In genomic region chr2:141024316-141025043, GRCm38 (mm10) we compare ENCODE assay signal across 23 mouse cellular contexts.
DNase-seq lines count a peak whose midpoint lies in the region; ATAC-seq lines count a peak whose summit lies in the region.
"Had no signal": no experiment of that assay in that cellular context is flagged by ENCODE, and none has a peak within 500 bp of the region (broad histone marks: within the 10 kb centered on the region; RNA-seq: fewer than 3 reads in every experiment).

No protein-coding gene starts in this region.

- peak; percentile 57 for DNase-seq in embryo, embryonic 10 days (ENCODE audit: low spot score)
- no peak for DNase-seq in embryo, embryonic 9.5 days (ENCODE audit: extremely low spot score)
- peak; percentile 89 for DNase-seq in midbrain, embryonic 11.5 days (ENCODE audit: low spot score, missing footprints)
- no peak for DNase-seq in midbrain, embryonic 10.5 days (ENCODE audit: low spot score)
- peak; percentile 82 for DNase-seq in retina, postnatal 1 day
- no peak for DNase-seq in liver, embryonic 11.5 days (ENCODE audit: low spot score)
- DNase-seq in kidney, adult 8-10 months: no peak
- DNase-seq: cerebellum, adult 11 months; cerebellum, postnatal 14 days; heart, adult 18-20 months; kidney, adult 18-20 months; kidney, postnatal 36 days; layer of hippocampus, adult 9-11 months; lung, postnatal 14 days; right cerebral cortex, postnatal 14 days had no signal

- H3K36me3 ChIP-seq in midbrain, embryonic 11.5 days (ENCODE audit: control insufficient read depth, insufficient read depth, low read length): no peaks in the 10 kb centered on the region
- no peaks in the 10 kb centered on the region for H3K36me3 ChIP-seq in midbrain, embryonic 10.5 days
- no peaks in the 10 kb centered on the region for H3K36me3 ChIP-seq in forebrain, embryonic 15.5 days
- H3K36me3 ChIP-seq in liver, embryonic 11.5 days (ENCODE audit: control insufficient read depth, insufficient read depth, low read length): no peaks in the 10 kb centered on the region
- H3K36me3 ChIP-seq: embryonic facial prominence, embryonic 13.5 days; G1E; heart, embryonic 15.5 days; hindbrain, embryonic 15.5 days; limb, embryonic 13.5 days; liver, embryonic 15.5 days had no signal

- no peak overlapping the region for H3K27ac ChIP-seq in midbrain, embryonic 11.5 days (ENCODE audit: low read depth, low read length)
- no peak overlapping the region for H3K27ac ChIP-seq in midbrain, embryonic 10.5 days (replicated peaks)
- 0 out of 2 replicates have a peak overlapping the region, but pooled peaks have one; percentile 19 for H3K27ac ChIP-seq in forebrain, embryonic 15.5 days (replicated peaks)
- H3K27ac ChIP-seq in liver, embryonic 11.5 days (ENCODE audit: low read depth, low read length): no peak overlapping the region
- H3K27ac ChIP-seq: embryonic facial prominence, embryonic 13.5 days; heart, embryonic 15.5 days; hindbrain, embryonic 15.5 days; limb, embryonic 13.5 days; liver, embryonic 15.5 days had no signal

- H3K27me3 ChIP-seq in midbrain, embryonic 11.5 days (ENCODE audit: control insufficient read depth, insufficient read depth, low read length): no peaks in the 10 kb centered on the region
- no peaks in the 10 kb centered on the region for H3K27me3 ChIP-seq in midbrain, embryonic 10.5 days (ENCODE audit: low read depth, poor library complexity, severe bottlenecking)
- H3K27me3 ChIP-seq in forebrain, embryonic 15.5 days: no peaks in the 10 kb centered on the region
- no peaks in the 10 kb centered on the region for H3K27me3 ChIP-seq in liver, embryonic 11.5 days (replicated peaks; ENCODE audit: control insufficient read depth, insufficient read depth, low read length)
- H3K27me3 ChIP-seq: embryonic facial prominence, embryonic 13.5 days; heart, embryonic 15.5 days; hindbrain, embryonic 15.5 days; limb, embryonic 13.5 days; liver, embryonic 15.5 days had no signal

- no peak overlapping the region for H3K4me3 ChIP-seq in midbrain, embryonic 11.5 days (ENCODE audit: low read depth, low read length)
- H3K4me3 ChIP-seq in midbrain, embryonic 10.5 days: no peak overlapping the region
- H3K4me3 ChIP-seq in forebrain, embryonic 15.5 days: no peak overlapping the region
- H3K4me3 ChIP-seq in liver, embryonic 11.5 days (ENCODE audit: low read depth, low read length): no peak overlapping the region
- H3K4me3 ChIP-seq: embryonic facial prominence, embryonic 13.5 days; heart, embryonic 15.5 days; hindbrain, embryonic 15.5 days; limb, embryonic 13.5 days; liver, embryonic 15.5 days had no signal

- H3K4me2 ChIP-seq in midbrain, embryonic 11.5 days: no peak overlapping the region
- no peak overlapping the region for H3K4me2 ChIP-seq in forebrain, embryonic 15.5 days (replicated peaks)
- no peak overlapping the region for H3K4me2 ChIP-seq in liver, embryonic 11.5 days
- H3K4me2 ChIP-seq: embryonic facial prominence, embryonic 13.5 days; heart, embryonic 15.5 days; hindbrain, embryonic 15.5 days; limb, embryonic 13.5 days; liver, embryonic 15.5 days had no signal

- WGBS in midbrain, embryonic 11.5 days: 68% methylated on average over 6 of the region's 6 CpGs
- WGBS in midbrain, embryonic 10.5 days: 72% methylated on average over 6 of the region's 6 CpGs
- 23% methylated on average over 6 of the region's 6 CpGs for WGBS in forebrain, embryonic 15.5 days
- WGBS in liver, embryonic 11.5 days: 77% methylated on average over 6 of the region's 6 CpGs

- no peak overlapping the region for H3K9ac ChIP-seq in midbrain, embryonic 11.5 days (ENCODE audit: low read length)
- no peak overlapping the region for H3K9ac ChIP-seq in forebrain, embryonic 15.5 days (replicated peaks)
- H3K9ac ChIP-seq in liver, embryonic 11.5 days (ENCODE audit: low read depth, low read length): no peak overlapping the region
- H3K9ac ChIP-seq: embryonic facial prominence, embryonic 13.5 days; heart, embryonic 15.5 days; hindbrain, embryonic 15.5 days; limb, embryonic 13.5 days; liver, embryonic 15.5 days had no signal

- 0 out of 2 replicates have a peak, but pooled peaks cover 2% of the 10 kb centered on the region for H3K4me1 ChIP-seq in midbrain, embryonic 11.5 days (ENCODE audit: control insufficient read depth, insufficient read depth, low read length)
- H3K4me1 ChIP-seq in midbrain, embryonic 10.5 days: peaks cover 16% of the 10 kb centered on the region
- H3K4me1 ChIP-seq in forebrain, embryonic 15.5 days: peaks cover 17% of the 10 kb centered on the region
- H3K4me1 ChIP-seq in liver, embryonic 11.5 days (replicated peaks; ENCODE audit: control insufficient read depth, insufficient read depth, low read length): no peaks in the 10 kb centered on the region
- H3K4me1 ChIP-seq: embryonic facial prominence, embryonic 13.5 days; heart, embryonic 15.5 days; limb, embryonic 13.5 days; liver, embryonic 15.5 days had no signal

- no peaks in the 10 kb centered on the region for H3K9me3 ChIP-seq in midbrain, embryonic 11.5 days (ENCODE audit: control insufficient read depth, low read length)
- no peaks in the 10 kb centered on the region for H3K9me3 ChIP-seq in midbrain, embryonic 10.5 days (replicated peaks)
- H3K9me3 ChIP-seq in forebrain, embryonic 15.5 days: no peaks in the 10 kb centered on the region
- H3K9me3 ChIP-seq in liver, embryonic 11.5 days (ENCODE audit: control insufficient read depth, low read length): no peaks in the 10 kb centered on the region
- H3K9me3 ChIP-seq: embryonic facial prominence, embryonic 13.5 days; G1E; heart, embryonic 15.5 days; hindbrain, embryonic 15.5 days; limb, embryonic 13.5 days; liver, embryonic 15.5 days had no signal

- no peak for ATAC-seq in midbrain, embryonic 11.5 days (ENCODE audit: low FRiP score)
- ATAC-seq in forebrain, embryonic 15.5 days (replicated peaks): peak; percentile 72
- no peak for ATAC-seq in liver, embryonic 11.5 days (replicated peaks; ENCODE audit: low FRiP score)
- ATAC-seq: CD4-positive, CD25-positive, alpha-beta regulatory T cell, adult 4 months had no signal

Comparison
In these comparisons a context has a peak if more than half of its experiments do, and no peak if none do; other contexts are left out.
1. DNase-seq: peak in embryo, embryonic 10 days (single experiment), midbrain, embryonic 11.5 days (single experiment) and retina, postnatal 1 day (single experiment); none in embryo, embryonic 9.5 days (single experiment), midbrain, embryonic 10.5 days (single experiment), liver, embryonic 11.5 days (single experiment) and kidney, adult 8-10 months (0 of 2).